Mouse (Mus musculus) adrenal gland, postnatal 14 days (tissue): ENCODE results near the gene Thyn1. TPM values are rescaled to one million over a fixed set of nuclear protein-coding genes. Genes with fewer than 3 reads are reported as not detected.

Experiments used
- DNase-seq: peaks from one replicate; pipeline ENCODE4 v3.0.0; 2021; ENCODE audit warnings: mixed read lengths
- long read RNA-seq, 2 experiments: library from polyadenylated mRNA; stranded (forward); transcript quantifications; one replicate each; pipeline ENCODE4 v2.0.0; 2021
- total RNA-seq: library from RNA; stranded (reverse); gene quantifications from 2 replicates; pipeline ENCODE4 v1.2.3, GENCODE M21; 2021

Gene Thyn1
- 40.3 and 42.8 TPM in 2 replicates for total RNA-seq
- long read RNA-seq, experiment 1, transcript Thyn1-203 (7 exons, 775 nt), result minor isoform, 5 of 25 reads
- long read RNA-seq, experiment 1, transcript Thyn1-201 (8 exons, 918 nt), result major isoform, 9 of 25 reads
- long read RNA-seq, experiment 1, partial matches to known transcripts, result 6 of 25 reads
- long read RNA-seq, experiment 1, other reads (novel, unspliced or antisense), result 4 of 25 reads
- long read RNA-seq, experiment 2, transcript Thyn1-201 (8 exons, 918 nt), result major isoform, 8 of 23 reads
- long read RNA-seq, experiment 2, partial matches to known transcripts, result 2 of 23 reads
- long read RNA-seq, experiment 2, other reads (novel, unspliced or antisense), result 8 of 23 reads

- peak; percentile 98 for DNase-seq
Observed at GRCm38 (mm10) chr9:26999461-27000395, at the start of gene Thyn1, which contains the start of gene Acad8. Thyn1 (plus strand) TSS chr9:26999710. Acad8 (minus strand) TSS chr9:26999566.

GRCm38 (mm10) chr9:26977754-26978153 lies 21.8 kb upstream of the Thyn1 start:
- no peak for DNase-seq

- DNase-seq, result no peak
Observed at GRCm38 (mm10) chr9:26978776-26979175, 20.7 kb upstream of the Thyn1 start.

- no peak for DNase-seq
Observed at GRCm38 (mm10) chr9:26985090-26985613, 14.4 kb upstream of the Thyn1 start.

GRCm38 (mm10) chr9:26985668-26986277 lies 13.7 kb upstream of the Thyn1 start:
- DNase-seq, result no peak

- no peak for DNase-seq
Observed at GRCm38 (mm10) chr9:26990181-26990580, 9.3 kb upstream of the Thyn1 start.

GRCm38 (mm10) chr9:26993118-26993517 lies 6.4 kb upstream of the Thyn1 start:
- DNase-seq, result no peak

- no peak for DNase-seq
Observed at GRCm38 (mm10) chr9:26993900-26994299, 5.6 kb upstream of the Thyn1 start.

- no peak for DNase-seq
Observed at GRCm38 (mm10) chr9:26997062-26997461, 2.4 kb upstream of the Thyn1 start.

GRCm38 (mm10) chr9:26997501-26997900 lies 2.0 kb upstream of the Thyn1 start:
- no peak for DNase-seq

- peak; percentile 53 for DNase-seq
Observed at GRCm38 (mm10) chr9:26998669-26999460, 645 bp upstream of the Thyn1 start.

- DNase-seq, result no peak
Observed at GRCm38 (mm10) chr9:27005231-27005630, 5.7 kb downstream of the Thyn1 start.

- no peak for DNase-seq
Observed at GRCm38 (mm10) chr9:27005933-27006332, 6.4 kb downstream of the Thyn1 start.

GRCm38 (mm10) chr9:27006866-27007265 lies 7.4 kb downstream of the Thyn1 start:
- no peak for DNase-seq

GRCm38 (mm10) chr9:27009231-27009630 lies 9.7 kb downstream of the Thyn1 start:
- no peak for DNase-seq

GRCm38 (mm10) chr9:27011572-27011971 lies 12.1 kb downstream of the Thyn1 start:
- DNase-seq, result no peak

GRCm38 (mm10) chr9:27018961-27019360 lies 19.5 kb downstream of the Thyn1 start:
- DNase-seq, result no peak

- no peak for DNase-seq
Observed at GRCm38 (mm10) chr9:27023681-27024080, 24.2 kb downstream of the Thyn1 start.

GRCm38 (mm10) chr9:27026708-27027107 lies 27.2 kb downstream of the Thyn1 start:
- no peak for DNase-seq

- peak; percentile 72 for DNase-seq
Observed at GRCm38 (mm10) chr9:27029022-27029827, 29.7 kb downstream of the Thyn1 start.
